Mouse (Mus musculus) cerebellum, postnatal 25 days (tissue): ENCODE data around the gene Rgs6.

ENCODE experiments used
- DNase-seq, 2 experiments: peaks; one replicate each; pipeline ENCODE4 v3.0.0; 2021; ENCODE audit warnings: mixed read lengths in 2 of 2

Rgs6 gene

GRCm38 (mm10) chr12:82768726-82769125 lies 180.6 kb downstream of the Rgs6 start:
- no peak for DNase-seq

GRCm38 (mm10) chr12:82772215-82772614 lies 184.1 kb downstream of the Rgs6 start:
- DNase-seq, result no peak

GRCm38 (mm10) chr12:82774576-82774975 lies 186.5 kb downstream of the Rgs6 start:
- DNase-seq, result no peak

GRCm38 (mm10) chr12:82776686-82777085 lies 188.6 kb downstream of the Rgs6 start:
- DNase-seq, result no peak

- no peak for DNase-seq
Measured at GRCm38 (mm10) chr12:82780936-82781335, 192.8 kb downstream of the Rgs6 start.

GRCm38 (mm10) chr12:82781414-82781813 lies 193.3 kb downstream of the Rgs6 start:
- DNase-seq, result no peak

- DNase-seq, result no peak
Measured at GRCm38 (mm10) chr12:82792122-82792521, 204.0 kb downstream of the Rgs6 start.

GRCm38 (mm10) chr12:82799892-82800291 lies 211.8 kb downstream of the Rgs6 start:
- no peak for DNase-seq

GRCm38 (mm10) chr12:82801736-82802135 lies 213.6 kb downstream of the Rgs6 start:
- DNase-seq, result no peak

- DNase-seq, result no peak
Measured at GRCm38 (mm10) chr12:82802711-82803110, 214.6 kb downstream of the Rgs6 start.

- no peak for DNase-seq
Measured at GRCm38 (mm10) chr12:82805167-82805566, 217.1 kb downstream of the Rgs6 start.

GRCm38 (mm10) chr12:82810631-82811030 lies 222.5 kb downstream of the Rgs6 start:
- DNase-seq, result no peak

- no peak for DNase-seq
Measured at GRCm38 (mm10) chr12:82815982-82816381, 227.9 kb downstream of the Rgs6 start.

GRCm38 (mm10) chr12:82819328-82819727 lies 231.2 kb downstream of the Rgs6 start:
- DNase-seq, result peak; percentile 5 to 9

- DNase-seq, result no peak
Measured at GRCm38 (mm10) chr12:82819991-82820390, 231.9 kb downstream of the Rgs6 start.

- no peak for DNase-seq
Measured at GRCm38 (mm10) chr12:82822821-82823620, 234.9 kb downstream of the Rgs6 start.

- DNase-seq, result no peak
Measured at GRCm38 (mm10) chr12:82830333-82830732, 242.2 kb downstream of the Rgs6 start.

GRCm38 (mm10) chr12:82838544-82838943 lies 250.5 kb downstream of the Rgs6 start:
- no peak for DNase-seq

GRCm38 (mm10) chr12:82841566-82841965 lies 253.5 kb downstream of the Rgs6 start:
- no peak for DNase-seq

GRCm38 (mm10) chr12:82848304-82848872 lies 260.3 kb downstream of the Rgs6 start:
- DNase-seq, result no peak

GRCm38 (mm10) chr12:82854902-82855301 lies 266.8 kb downstream of the Rgs6 start:
- DNase-seq, result no peak

GRCm38 (mm10) chr12:82855333-82856107 lies 267.4 kb downstream of the Rgs6 start:
- DNase-seq, result peak in 1 of 2 experiments; percentile 2

GRCm38 (mm10) chr12:82865686-82866085 lies 277.6 kb downstream of the Rgs6 start:
- no peak for DNase-seq

- no peak for DNase-seq
Measured at GRCm38 (mm10) chr12:82880711-82881110, 292.6 kb downstream of the Rgs6 start.
